Mouse (Mus musculus) c-Kit-negative CD71-positive TER-119-positive erythroid progenitor cells, embryonic 14.5 days (primary cell): ENCODE measurements around the gene Nf2.
A peak's percentile ranks its signal among the peaks of the same experiment; 100 is the strongest.

ENCODE experiments used
- DNase-seq: peaks from one replicate; pipeline ENCODE4 v3.0.0-alpha.2; 2013; ENCODE audit warnings: low read depth, low spot score

Nf2 gene

DNA sequence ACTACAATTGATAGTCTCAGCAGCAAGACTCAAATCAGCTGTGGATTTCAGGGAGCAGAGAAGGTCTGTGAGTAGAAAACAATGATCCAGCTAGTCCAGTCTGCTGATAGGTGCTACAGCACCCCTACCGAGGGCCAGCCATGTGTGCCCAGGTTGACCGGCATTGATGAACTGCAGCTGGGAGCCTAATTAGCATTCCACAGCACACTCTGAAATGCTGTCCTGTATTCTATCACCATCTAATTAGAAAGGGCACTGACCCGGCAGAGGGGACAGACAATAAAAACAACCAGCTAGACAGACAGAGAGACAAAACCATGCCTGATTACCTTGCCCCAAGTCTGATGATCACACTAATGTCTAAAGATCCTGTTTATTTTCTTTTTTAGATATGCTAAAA lies 56.3 kb downstream of the Nf2 start:
- DNase-seq, result no peak

DNA sequence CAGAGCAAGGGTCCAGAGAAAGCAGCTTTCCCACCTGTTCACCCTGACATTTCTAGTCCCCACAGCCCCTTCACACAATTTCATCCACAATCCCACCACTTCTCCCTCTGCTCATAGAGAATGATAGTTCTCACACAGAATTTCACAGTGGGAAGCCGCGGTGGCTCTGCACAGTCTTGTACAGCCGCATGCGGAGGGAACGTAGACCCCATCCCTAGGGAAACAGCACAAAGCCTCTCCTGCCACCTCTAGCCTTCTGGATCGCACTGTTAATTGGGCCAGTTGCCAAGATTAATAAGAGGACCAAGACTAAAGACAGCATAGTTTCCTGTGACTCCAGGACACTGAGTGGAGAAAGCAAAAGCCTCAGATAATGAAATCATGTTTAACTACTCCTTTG lies 57.8 kb downstream of the Nf2 start:
- DNase-seq, result no peak

GRCm38 (mm10) chr11:4789691-4790090 lies 59.6 kb downstream of the Nf2 start:
- DNase-seq, result no peak

DNA sequence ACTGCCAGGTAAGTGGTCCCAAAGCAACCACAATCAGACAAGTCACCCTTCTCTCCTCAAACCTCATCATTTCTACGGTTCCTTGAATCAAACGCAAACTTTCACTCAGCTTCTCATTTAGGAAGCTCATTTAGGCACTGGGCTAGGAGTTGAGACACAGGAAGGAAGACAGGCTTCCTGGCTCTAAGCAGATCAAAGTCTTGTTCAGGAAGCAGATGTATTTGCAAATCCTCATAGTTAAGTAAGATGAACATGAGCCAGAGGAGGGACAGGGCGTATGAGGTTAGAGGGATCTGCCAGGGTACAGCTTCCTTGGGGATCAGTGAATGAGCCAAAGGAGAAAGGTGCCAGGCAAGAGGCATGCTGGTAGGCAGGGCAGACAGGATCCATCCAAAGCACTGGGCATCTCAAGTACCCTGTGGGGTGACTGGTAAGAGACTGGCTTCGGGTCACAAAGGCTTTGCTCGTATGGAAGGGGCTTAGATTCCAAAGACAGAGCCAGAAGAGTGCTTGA lies 64.7 kb downstream of the Nf2 start:
- no peak for DNase-seq

GRCm38 (mm10) chr11:4783116-4783515 lies 66.2 kb downstream of the Nf2 start:
- DNase-seq, result no peak

DNA sequence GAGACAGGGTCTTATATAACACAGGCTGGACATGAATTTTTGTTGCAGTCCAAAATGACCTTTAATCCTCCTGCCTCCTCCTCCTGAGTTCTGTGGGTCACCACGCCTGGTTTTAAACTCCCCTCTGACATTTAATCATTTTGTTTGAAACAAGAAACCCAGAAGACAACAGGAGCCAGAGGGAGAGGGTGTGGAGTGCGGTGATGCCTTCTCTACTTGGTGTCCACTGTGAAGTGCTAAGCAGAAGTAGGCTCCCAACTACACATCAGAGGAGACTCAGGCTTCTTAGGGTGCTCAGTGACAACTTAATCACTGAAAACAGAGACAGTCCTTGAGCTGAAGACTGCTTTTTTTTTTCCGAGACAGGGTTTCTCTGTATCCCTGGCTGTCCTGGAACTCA lies 68.4 kb downstream of the Nf2 start:
- DNase-seq, result no peak

GRCm38 (mm10) chr11:4772925-4773324 lies 76.4 kb downstream of the Nf2 start:
- peak; percentile 60 for DNase-seq

DNA sequence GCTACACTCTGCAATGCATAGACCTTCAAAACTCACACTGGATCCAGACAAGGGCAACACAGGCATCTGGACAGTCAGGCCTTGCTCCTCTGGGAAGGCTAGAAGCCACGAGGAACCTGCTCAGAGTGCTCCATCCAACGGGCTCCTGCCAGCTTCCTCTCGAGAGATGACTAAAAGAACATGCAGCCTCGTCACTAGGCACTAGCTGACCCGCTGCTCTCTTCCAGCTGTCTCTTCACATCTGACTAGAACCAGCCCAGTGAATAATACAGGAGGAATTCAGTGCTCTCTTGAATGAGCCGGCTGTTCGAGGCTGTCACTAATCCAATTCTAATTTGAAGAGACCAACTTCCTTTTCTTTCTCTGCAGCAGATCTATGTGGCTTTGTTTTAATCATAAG lies 77.6 kb downstream of the Nf2 start:
- DNase-seq, result no peak

- DNase-seq, result no peak
Measured at GRCm38 (mm10) chr11:4769881-4770280, 79.5 kb downstream of the Nf2 start.

GRCm38 (mm10) chr11:4769293-4769692 lies 80.0 kb downstream of the Nf2 start:
- DNase-seq, result no peak

DNA sequence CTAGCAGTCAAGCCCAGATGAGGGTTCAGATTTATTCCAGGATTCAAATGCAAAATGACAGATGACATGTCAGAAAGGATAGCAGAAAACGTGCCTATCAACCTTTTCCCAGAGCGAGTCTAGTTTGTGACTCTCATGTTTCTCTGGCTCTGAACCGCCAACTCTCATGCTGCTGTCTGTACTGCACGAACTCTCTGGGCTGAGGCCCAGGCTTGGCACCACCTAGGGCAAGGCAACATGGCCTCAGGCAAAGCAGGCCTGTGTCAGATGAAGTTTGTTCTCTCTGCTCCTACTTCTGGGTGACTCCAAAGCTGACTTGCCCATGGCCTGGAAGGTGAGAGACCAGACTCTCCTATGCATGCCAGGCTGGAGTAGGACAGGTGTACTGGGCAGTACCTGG lies 80.9 kb downstream of the Nf2 start:
- DNase-seq, result no peak

DNA sequence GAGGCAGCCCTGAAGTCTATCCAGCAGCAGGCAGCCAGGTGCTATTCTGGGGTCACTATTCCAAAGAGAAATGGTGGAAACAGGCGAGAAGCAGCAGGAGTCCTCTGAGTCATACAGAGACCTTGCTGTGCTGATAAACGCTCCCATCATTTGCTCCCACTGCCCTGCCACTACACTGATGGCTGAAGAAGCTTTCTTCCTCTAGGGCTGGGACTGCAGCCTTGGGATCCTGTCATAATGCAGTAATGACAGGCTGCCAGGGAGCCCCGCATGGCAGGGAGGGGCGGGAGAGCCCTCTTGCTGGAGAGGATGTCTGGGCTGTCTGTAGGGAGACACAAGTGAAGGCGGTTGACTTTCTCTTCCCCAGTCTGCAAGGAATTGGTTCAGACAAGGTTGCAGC lies 84.9 kb downstream of the Nf2 start:
- no peak for DNase-seq

DNA sequence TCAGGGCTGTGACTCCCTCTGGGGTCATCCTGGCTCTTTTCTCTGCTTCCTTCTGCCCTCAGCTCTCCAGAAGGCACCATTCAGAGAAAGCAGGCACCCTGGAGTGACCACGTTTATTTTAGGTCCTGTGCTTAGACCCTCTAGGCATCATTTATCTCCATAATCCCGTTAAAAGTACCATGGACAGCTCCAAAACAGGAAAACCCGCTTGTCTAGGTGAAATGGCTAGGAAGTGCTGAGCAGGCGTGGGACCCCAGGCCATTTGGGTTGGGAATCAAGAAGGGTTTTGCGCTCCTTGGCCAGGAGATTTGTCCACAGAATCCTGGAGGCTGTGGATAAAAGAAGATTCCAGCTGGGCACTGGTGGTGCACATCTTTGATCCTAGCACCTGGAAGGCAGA lies 85.7 kb downstream of the Nf2 start:
- DNase-seq, result no peak

- no peak for DNase-seq
Measured at GRCm38 (mm10) chr11:4762511-4762910, 86.8 kb downstream of the Nf2 start.

GRCm38 (mm10) chr11:4761991-4762390 lies 87.3 kb downstream of the Nf2 start:
- no peak for DNase-seq

GRCm38 (mm10) chr11:4760438-4760837 lies 88.9 kb downstream of the Nf2 start:
- DNase-seq, result no peak

DNA sequence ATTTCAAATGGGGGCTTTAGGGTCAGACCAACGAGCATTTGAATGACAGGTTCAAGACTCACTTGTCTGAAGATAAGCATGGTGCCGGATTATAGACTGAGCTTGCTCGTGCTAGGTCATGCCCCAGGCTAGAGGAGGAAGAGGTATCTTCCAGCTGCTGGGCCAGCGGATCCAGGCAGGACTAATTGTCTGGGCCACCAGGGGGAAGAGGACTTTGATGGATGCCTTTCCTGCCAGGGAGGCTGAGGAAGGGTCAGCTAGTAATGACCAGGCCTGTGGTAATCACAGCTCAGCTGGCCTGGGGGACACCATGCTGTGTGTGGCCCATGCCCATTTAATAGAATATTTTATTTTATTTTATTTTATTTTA lies 91.6 kb downstream of the Nf2 start:
- no peak for DNase-seq

GRCm38 (mm10) chr11:4756984-4757788 lies 92.2 kb downstream of the Nf2 start:
- DNase-seq, result no peak

DNA sequence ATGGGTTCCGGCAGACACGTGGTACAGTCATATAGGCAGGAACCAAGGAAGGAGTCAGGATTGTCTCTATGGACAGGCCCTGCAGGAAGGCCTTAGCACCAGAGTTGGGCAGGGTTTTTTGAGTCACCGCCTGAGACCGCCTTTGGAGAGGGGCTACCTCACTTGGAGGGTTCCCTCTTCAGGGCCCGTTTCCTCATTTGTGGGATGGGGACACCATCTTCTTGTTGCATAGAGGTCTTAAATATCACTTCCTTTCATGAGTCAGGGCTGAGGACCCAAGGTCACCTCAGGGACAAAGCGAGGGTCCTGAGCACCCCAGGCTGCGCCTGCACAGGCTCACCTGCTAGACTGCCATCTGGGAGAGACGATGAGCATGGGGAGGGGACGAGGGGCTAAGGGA lies 92.9 kb downstream of the Nf2 start:
- no peak for DNase-seq

- no peak for DNase-seq
Measured at GRCm38 (mm10) chr11:4754867-4755266, 94.5 kb downstream of the Nf2 start.

- no peak for DNase-seq
Measured at GRCm38 (mm10) chr11:4754036-4754435, 95.3 kb downstream of the Nf2 start.

GRCm38 (mm10) chr11:4752836-4753235 lies 96.5 kb downstream of the Nf2 start:
- no peak for DNase-seq

GRCm38 (mm10) chr11:4750263-4750662 lies 99.1 kb downstream of the Nf2 start:
- DNase-seq, result no peak

DNA sequence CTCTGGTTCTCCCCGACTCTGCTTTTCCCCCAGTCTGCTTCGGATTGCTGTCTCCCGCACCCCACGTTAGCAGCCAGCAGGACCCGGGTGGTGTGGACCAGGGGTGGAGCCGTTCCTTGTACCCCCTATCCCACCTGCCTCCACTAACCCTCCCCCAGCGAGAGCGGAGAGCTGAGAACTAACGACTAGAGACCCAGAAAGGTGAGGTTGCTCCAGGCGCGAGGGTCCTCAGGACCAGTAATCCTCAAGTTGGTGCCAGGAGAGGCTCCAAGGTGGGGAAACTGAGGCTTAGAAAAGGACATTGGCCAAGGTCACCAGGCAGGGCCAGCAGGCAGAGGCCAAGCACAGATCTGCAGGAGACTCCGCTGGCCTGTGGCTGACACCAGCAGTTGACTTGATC lies 102.1 kb downstream of the Nf2 start:
- no peak for DNase-seq
